Mouse (Mus musculus): ENCODE measurements around the gene Snrnp35.

GRCm38 (mm10) chr5:124503742-124504141 lies 20.8 kb downstream of the Snrnp35 start:
- TF ChIP-seq CTCF (IDR thresholded peaks at IDR 0.05; ENCODE audit: borderline replicate concordance, extremely low read depth, insufficient read depth, insufficient read length) (no peak), POLR2A (IDR thresholded peaks at IDR 0.05; ENCODE audit: borderline replicate concordance, extremely low read depth, insufficient read depth, insufficient read length, poor library complexity, severe bottlenecking) (no peak)
